In genomic region chr19:10456752-10457483, GRCm38 (mm10) we compare ENCODE assay signal across 8 mouse cellular contexts. TPM values are rescaled to one million over a fixed set of nuclear protein-coding genes. Genes with fewer than 3 reads are reported as not detected.
DNase-seq lines count a peak whose midpoint lies in the region; ATAC-seq and TF ChIP-seq lines count a peak whose summit lies in the region.

Lrrc10b (minus strand) TSS chr19:10457473.

- TF ChIP-seq POLR2A in small intestine, adult 2 months (IDR thresholded peaks at IDR 0.05; ENCODE audit: low read depth, low read length) = no peak

- ATAC-seq in forebrain, embryonic 16.5 days = peak; percentile 67
- ATAC-seq in midbrain, embryonic 11.5 days (ENCODE audit: low FRiP score) = peak; percentile 66

- no peak for TF ChIP-seq CTCF in small intestine, adult 2 months (IDR thresholded peaks at IDR 0.05; ENCODE audit: extremely low read depth, insufficient read length, insufficient replicate concordance, low read depth, low read length)

- intact Hi-C loops in left cerebral cortex, postnatal 36 days (cut with DNase I) = no loop called here

- H3K36me3 ChIP-seq in forebrain, embryonic 16.5 days (ENCODE audit: control insufficient read depth, insufficient read depth) = no peaks in the 10 kb centered on the region
- no peaks in the 10 kb centered on the region for H3K36me3 ChIP-seq in midbrain, embryonic 11.5 days (ENCODE audit: control insufficient read depth, insufficient read depth, low read length)
- H3K36me3 ChIP-seq in small intestine, adult 2 months (ENCODE audit: control insufficient read depth, insufficient read depth, low read length) = no peaks in the 10 kb centered on the region

- peak; percentile 21 to 46 for DNase-seq in urinary bladder, adult 18-20 months (ENCODE audit: low spot score in 2 of 2)
- DNase-seq in urinary bladder, postnatal 10 days (ENCODE audit: low spot score) = no peak
- peak; percentile 52 for DNase-seq in induced T-regulatory cell, adult 2 months (ENCODE audit: low read depth)
- DNase-seq in left cerebral cortex, postnatal 36 days (ENCODE audit: low spot score in 2 of 2) = peak; percentile 69 to 75
- peak; percentile 97 for DNase-seq in midbrain, embryonic 11.5 days (ENCODE audit: low spot score, missing footprints)
- DNase-seq in cerebellum, adult 18-20 months = no peak

- H3K27me3 ChIP-seq in forebrain, embryonic 16.5 days (replicated peaks; ENCODE audit: control insufficient read depth, insufficient read depth, low read length) = peaks cover 46% of the 10 kb centered on the region
- peaks cover 53% of the 10 kb centered on the region for H3K27me3 ChIP-seq in midbrain, embryonic 11.5 days (ENCODE audit: control insufficient read depth, insufficient read depth, low read length)
- peaks cover 28% of the 10 kb centered on the region for H3K27me3 ChIP-seq in small intestine, adult 2 months (ENCODE audit: control insufficient read depth, insufficient read depth, low read length)

- peak within 1 kb of the TSS; percentile 12; the same call in 1 of the 2 replicates for H3K27ac ChIP-seq in forebrain, embryonic 16.5 days (ENCODE audit: low read length)
- H3K27ac ChIP-seq in midbrain, embryonic 11.5 days (ENCODE audit: low read depth, low read length) = no peak within 1 kb of the TSS
- H3K27ac ChIP-seq in small intestine, adult 2 months (ENCODE audit: insufficient read depth, low read depth, low read length) = no peak within 1 kb of the TSS

- peak within 1 kb of the TSS; percentile 47 for H3K9ac ChIP-seq in forebrain, embryonic 16.5 days (replicated peaks; ENCODE audit: low read depth, low read length)
- H3K9ac ChIP-seq in midbrain, embryonic 11.5 days (ENCODE audit: low read length) = peak within 1 kb of the TSS; percentile 52

- no peaks in the 10 kb centered on the region for H3K9me3 ChIP-seq in forebrain, embryonic 16.5 days (ENCODE audit: control insufficient read depth, low read length)
- H3K9me3 ChIP-seq in midbrain, embryonic 11.5 days (ENCODE audit: control insufficient read depth, low read length) = no peaks in the 10 kb centered on the region

- WGBS in forebrain, embryonic 16.5 days = under 1% methylated on average over 85 of the region's 96 CpGs
- WGBS in midbrain, embryonic 11.5 days = under 1% methylated on average over 91 of the region's 96 CpGs
- WGBS in small intestine, adult 2 months = under 1% methylated on average over 95 of the region's 96 CpGs

- peak within 1 kb of the TSS; percentile 71 for H3K4me2 ChIP-seq in forebrain, embryonic 16.5 days (ENCODE audit: low read length)
- peak within 1 kb of the TSS; percentile 92 for H3K4me2 ChIP-seq in midbrain, embryonic 11.5 days

- peak within 1 kb of the TSS; percentile 49 for H3K4me3 ChIP-seq in forebrain, embryonic 16.5 days (replicated peaks; ENCODE audit: low read length)
- peak within 1 kb of the TSS; percentile 53 for H3K4me3 ChIP-seq in midbrain, embryonic 11.5 days (ENCODE audit: low read depth, low read length)
- H3K4me3 ChIP-seq in small intestine, adult 2 months (ENCODE audit: low read depth, low read length) = peak within 1 kb of the TSS; percentile 41

- H3K4me1 ChIP-seq in forebrain, embryonic 16.5 days (replicated peaks; ENCODE audit: control insufficient read depth, insufficient read depth, low read length) = peaks cover 23% of the 10 kb centered on the region
- peaks cover 11% of the 10 kb centered on the region; the same call in 1 of the 2 replicates for H3K4me1 ChIP-seq in midbrain, embryonic 11.5 days (ENCODE audit: control insufficient read depth, insufficient read depth, low read length)
- no peaks in the 10 kb centered on the region for H3K4me1 ChIP-seq in small intestine, adult 2 months (ENCODE audit: control insufficient read depth, insufficient read depth, insufficient read length, low read length)

RNA-seq across cellular contexts. Expression of gene Lrrc10b, which starts in this region (rescaled TPM):
- polyA plus RNA-seq in forebrain, embryonic 16.5 days (2015; fragmentation: Nextera tagmentation; extraction: Ambion mirVana) = 0.52 and 0.99 TPM in 2 replicates
- total RNA-seq in left cerebral cortex, postnatal 36 days (2021) = 10 to 100 TPM; 16.3 to 21.2 TPM
- polyA plus RNA-seq in midbrain, embryonic 11.5 days (2014; fragmentation: Nextera tagmentation; extraction: Ambion mirVana) = 0.55 and 0.59 TPM in 2 replicates
- 5.5 and 5.9 TPM in 2 replicates for polyA plus RNA-seq in small intestine, adult 2 months (2012; rRNA removed)

Comparison
In these comparisons a context has a peak if more than half of its experiments do, and no peak if none do; other contexts are left out.
1. DNase-seq: peak in urinary bladder, adult 18-20 months (2 of 2), induced T-regulatory cell, adult 2 months (single experiment) and left cerebral cortex, postnatal 36 days (2 of 2); none in urinary bladder, postnatal 10 days (single experiment) and cerebellum, adult 18-20 months (0 of 2).
2. Peak in ATAC-seq, H3K4me3 ChIP-seq, H3K27ac ChIP-seq, H3K9ac ChIP-seq and H3K4me2 ChIP-seq in forebrain, embryonic 16.5 days; RNA of the gene not detected or under 1 TPM.
3. Peak in DNase-seq, ATAC-seq, H3K4me3 ChIP-seq, H3K9ac ChIP-seq and H3K4me2 ChIP-seq in midbrain, embryonic 11.5 days; RNA of the gene not detected or under 1 TPM.
4. Peak in every context shown above with its lines, with median percentiles within 50 percentile points of each other: H3K4me3 ChIP-seq.